Mouse (Mus musculus) embryo, embryonic 9.5 days (tissue): ENCODE measurements around the gene Mrps14.

Experiments used
- DNase-seq: peaks from one replicate; pipeline ENCODE4 v3.0.0-alpha.2; 2017; ENCODE audit errors: extremely low spot score

Mrps14 gene

GRCm38 (mm10) chr1:160227850-160228249, 32.8 kb downstream of the Mrps14 start:
- DNase-seq: no peak

DNA sequence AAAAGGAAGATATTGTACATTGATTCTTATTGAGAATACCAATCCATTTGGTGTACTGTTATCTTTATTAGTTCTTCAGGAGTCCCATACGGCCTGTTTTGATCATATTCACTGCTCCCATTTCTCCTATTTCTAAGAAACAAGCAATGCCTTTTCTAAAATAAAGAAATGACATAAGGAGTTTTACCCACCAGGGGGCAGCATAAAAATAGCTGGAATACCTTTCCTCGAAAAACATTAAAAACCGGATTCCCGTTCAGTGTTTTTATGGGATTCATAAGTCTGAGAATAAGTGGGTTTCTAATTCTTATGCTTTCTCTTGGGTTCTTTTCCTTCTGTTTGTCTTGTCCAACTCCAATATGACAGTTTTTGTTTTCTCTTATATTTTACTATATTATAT, 36.0 kb downstream of the Mrps14 start:
- peak; percentile 31 for DNase-seq

DNA sequence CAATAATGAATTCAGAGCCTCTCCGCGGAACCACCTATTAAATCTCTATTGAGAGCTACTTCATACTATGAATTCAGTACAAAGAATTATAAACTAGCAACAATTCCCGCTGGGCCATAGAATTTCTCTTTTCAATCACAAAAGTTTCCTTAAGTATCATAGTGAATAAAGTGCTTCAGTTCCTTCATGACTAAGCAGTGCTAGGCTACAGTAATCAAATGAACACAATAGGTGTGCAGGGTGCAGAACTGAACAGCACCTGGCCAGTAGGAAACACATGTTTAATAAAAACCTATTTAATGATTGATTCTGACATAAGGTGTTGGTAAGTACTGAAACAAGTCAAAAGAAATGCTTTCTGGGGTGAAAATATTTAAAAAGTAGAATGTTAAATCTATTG, 37.1 kb downstream of the Mrps14 start:
- DNase-seq: no peak

DNA sequence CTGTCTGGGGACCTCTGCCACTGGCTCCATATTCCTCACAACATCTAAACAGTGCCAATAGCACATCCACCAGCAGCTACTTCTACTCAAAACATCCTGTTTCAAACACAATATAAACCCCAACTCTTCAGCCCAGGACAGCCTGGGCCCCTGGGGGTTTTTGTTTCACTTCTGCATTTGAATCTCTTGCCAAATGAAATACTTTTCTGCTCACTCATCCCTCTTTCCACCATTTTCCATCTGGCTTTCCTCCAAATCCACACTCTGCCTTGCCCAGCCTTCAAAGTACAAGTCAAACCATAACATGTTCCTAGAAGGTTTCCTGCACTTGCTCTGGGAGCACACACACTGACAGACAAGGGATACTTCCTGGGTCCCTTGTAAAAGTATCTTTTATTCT, 38.9 kb downstream of the Mrps14 start:
- DNase-seq: no peak

GRCm38 (mm10) chr1:160237981-160238380, 43.0 kb downstream of the Mrps14 start:
- no peak for DNase-seq

- no peak for DNase-seq
Observed at GRCm38 (mm10) chr1:160238852-160239443, 43.9 kb downstream of the Mrps14 start.

- no peak for DNase-seq
Observed at GRCm38 (mm10) chr1:160240091-160240490, 45.1 kb downstream of the Mrps14 start.

GRCm38 (mm10) chr1:160244689-160245088, 49.7 kb downstream of the Mrps14 start:
- no peak for DNase-seq

- DNase-seq: no peak
Observed at GRCm38 (mm10) chr1:160245954-160246353, 50.9 kb downstream of the Mrps14 start.

DNA sequence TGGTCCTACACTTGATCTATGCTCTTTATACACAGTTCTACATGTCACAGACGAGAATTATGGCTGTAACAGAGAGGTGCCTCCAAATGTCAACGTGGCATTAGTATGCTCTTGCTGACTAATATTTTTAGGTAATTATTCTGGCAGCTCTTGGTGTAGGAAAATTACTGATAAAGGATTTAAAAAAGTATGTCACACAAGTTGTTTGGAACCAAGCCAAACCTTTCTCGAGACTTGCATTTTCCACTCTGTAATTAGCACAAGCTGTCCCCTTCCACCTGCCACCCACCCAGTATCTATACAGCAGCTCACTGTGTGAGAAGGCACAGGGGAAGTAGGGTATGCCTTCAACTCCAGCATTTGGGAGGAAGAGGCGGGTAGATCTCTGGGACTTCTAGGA, 51.8 kb downstream of the Mrps14 start:
- DNase-seq: no peak

DNA sequence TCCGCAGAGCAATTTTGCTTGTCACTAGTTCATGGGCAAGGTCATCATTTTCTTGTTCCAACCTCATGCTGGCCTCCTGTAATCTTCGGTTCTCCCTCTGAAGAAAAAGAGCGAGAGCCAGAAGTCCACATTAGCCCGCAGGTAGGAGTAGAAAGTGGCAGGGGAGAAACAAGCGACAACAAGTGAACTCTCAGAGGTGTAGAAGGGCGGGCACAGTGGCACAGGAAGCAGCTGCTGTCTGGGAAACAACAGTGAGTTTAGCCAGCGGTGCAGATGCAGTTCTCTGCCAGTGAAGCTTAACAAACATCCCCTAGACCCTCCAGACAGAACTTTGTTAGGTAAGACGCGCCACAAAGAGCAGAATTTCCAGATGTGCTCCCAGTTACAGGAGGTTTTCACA, 52.5 kb downstream of the Mrps14 start:
- DNase-seq: no peak

DNA sequence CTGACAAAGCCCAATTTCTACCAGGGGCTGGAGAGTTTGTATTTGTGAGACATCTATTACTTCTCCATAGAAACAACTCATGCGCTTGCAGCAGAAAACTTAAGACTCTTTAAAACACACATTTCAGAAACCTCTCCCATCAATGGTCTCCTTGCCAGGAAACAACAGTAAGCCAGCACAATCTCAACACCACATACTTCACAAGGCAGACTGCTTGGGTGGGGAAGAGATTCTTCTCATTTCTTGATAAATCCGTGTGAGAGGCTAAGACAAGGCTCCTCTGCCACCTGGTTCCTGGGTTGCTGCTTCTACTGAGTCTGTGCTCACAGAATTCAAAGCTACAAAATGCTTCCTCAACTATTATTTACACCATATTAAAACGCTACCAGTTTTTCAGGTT, 54.8 kb downstream of the Mrps14 start:
- no peak for DNase-seq

GRCm38 (mm10) chr1:160250782-160251181, 55.8 kb downstream of the Mrps14 start:
- no peak for DNase-seq

GRCm38 (mm10) chr1:160251388-160252007, 56.5 kb downstream of the Mrps14 start:
- DNase-seq: no peak
